Comparison of ENCODE assay signal across 8 mouse cellular contexts in the genomic region with DNA sequence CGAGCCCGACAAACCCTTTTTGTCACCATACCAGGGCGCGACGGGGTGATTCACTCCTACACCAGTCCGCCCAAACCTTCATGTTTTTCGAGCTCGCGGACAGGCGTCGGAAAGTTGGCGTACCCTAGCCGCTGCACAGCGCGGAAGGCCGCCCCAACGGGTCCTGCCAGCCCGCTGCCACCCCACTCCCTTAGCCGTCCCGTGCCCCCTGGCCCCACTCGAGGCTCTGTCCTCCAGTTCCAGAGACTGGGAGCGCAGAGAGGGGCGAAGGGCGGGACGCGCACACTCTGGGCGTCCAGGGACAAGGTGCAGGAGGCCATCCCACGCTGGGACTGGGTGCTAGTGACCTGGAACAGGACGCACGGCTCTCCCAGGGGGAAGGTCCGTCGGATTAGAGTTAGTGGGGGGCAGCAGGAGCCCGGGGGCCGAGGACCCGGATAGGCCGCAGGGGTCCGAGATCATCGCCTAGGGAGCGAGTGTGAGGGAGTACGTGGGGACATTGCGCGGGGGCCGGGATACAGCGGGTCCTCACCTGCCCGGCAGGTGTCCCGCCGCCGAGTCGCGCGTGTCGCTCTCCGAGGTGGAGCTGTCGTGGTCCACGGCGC. TPM values are rescaled to one million over a fixed set of nuclear protein-coding genes. Genes with fewer than 3 reads are reported as not detected.
DNase-seq lines count a peak whose midpoint lies in the region; ATAC-seq lines count a peak whose summit lies in the region.

A gene (plus strand): TSS at position 329 of the 605 bp plus-strand sequence.

- peaks cover 18% of the 10 kb centered on the region for H3K4me1 ChIP-seq in forebrain, embryonic 10.5 days
- H3K4me1 ChIP-seq in hindbrain, embryonic 15.5 days (replicated peaks), result peaks cover 19% of the 10 kb centered on the region
- peaks cover 8% of the 10 kb centered on the region for H3K4me1 ChIP-seq in liver, embryonic 12.5 days
- peaks cover 7% of the 10 kb centered on the region for H3K4me1 ChIP-seq in stomach, embryonic 16.5 days (ENCODE audit: control insufficient read depth, insufficient read depth, low read length)

- peak within 1 kb of the TSS; percentile 87 for H3K4me2 ChIP-seq in hindbrain, embryonic 15.5 days
- peak within 1 kb of the TSS; percentile 80 for H3K4me2 ChIP-seq in liver, embryonic 12.5 days
- peak within 1 kb of the TSS; percentile 99 for H3K4me2 ChIP-seq in stomach, embryonic 16.5 days (ENCODE audit: low read depth, low read length)

- H3K27me3 ChIP-seq in forebrain, embryonic 10.5 days (ENCODE audit: poor library complexity, severe bottlenecking), result peaks cover 59% of the 10 kb centered on the region
- peaks cover 26% of the 10 kb centered on the region; the same call in 1 of the 2 replicates for H3K27me3 ChIP-seq in hindbrain, embryonic 15.5 days
- peaks cover 77% of the 10 kb centered on the region for H3K27me3 ChIP-seq in liver, embryonic 12.5 days (replicated peaks)
- H3K27me3 ChIP-seq in stomach, embryonic 16.5 days (ENCODE audit: control insufficient read depth, insufficient read depth, low read length), result peaks cover 7% of the 10 kb centered on the region

- intact Hi-C loops in left cerebral cortex, postnatal 4 days (cut with DNase I), result no loop called here

- peak within 1 kb of the TSS; percentile 79 for H3K4me3 ChIP-seq in forebrain, embryonic 10.5 days
- peak within 1 kb of the TSS; percentile 60 for H3K4me3 ChIP-seq in hindbrain, embryonic 15.5 days
- peak within 1 kb of the TSS; percentile 56 for H3K4me3 ChIP-seq in liver, embryonic 12.5 days
- H3K4me3 ChIP-seq in stomach, embryonic 16.5 days (replicated peaks; ENCODE audit: low read length), result peak within 1 kb of the TSS; percentile 70

- peak; percentile 20 for DNase-seq in left cerebral cortex, postnatal 4 days
- DNase-seq in left cerebral cortex, adult 11 months (ENCODE audit: low spot score), result no peak
- DNase-seq in adrenal gland, postnatal 14 days, result peak; percentile 30
- DNase-seq in forebrain, embryonic 10.5 days (ENCODE audit: extremely low spot score, low spot score), result peak; percentile 40
- no peak for DNase-seq in frontal cortex, postnatal 36 days (ENCODE audit: low spot score in 2 of 2)

- no peaks in the 10 kb centered on the region for H3K9me3 ChIP-seq in forebrain, embryonic 10.5 days
- no peaks in the 10 kb centered on the region for H3K9me3 ChIP-seq in hindbrain, embryonic 15.5 days
- H3K9me3 ChIP-seq in liver, embryonic 12.5 days (replicated peaks), result no peaks in the 10 kb centered on the region
- H3K9me3 ChIP-seq in stomach, embryonic 16.5 days (replicated peaks; ENCODE audit: control insufficient read depth, low read length), result no peaks in the 10 kb centered on the region

- peak within 1 kb of the TSS; percentile 84 for H3K27ac ChIP-seq in forebrain, embryonic 10.5 days
- 0 out of 2 replicates have a peak within 1 kb of the TSS, but pooled peaks have one; percentile 37 for H3K27ac ChIP-seq in hindbrain, embryonic 15.5 days (replicated peaks)
- no peak within 1 kb of the TSS for H3K27ac ChIP-seq in liver, embryonic 12.5 days
- peak within 1 kb of the TSS; percentile 53 for H3K27ac ChIP-seq in stomach, embryonic 16.5 days (ENCODE audit: low read length)

- ATAC-seq in hindbrain, embryonic 15.5 days (ENCODE audit: low FRiP score, low read depth), result peak; percentile 46
- ATAC-seq in liver, embryonic 12.5 days, result no peak
- ATAC-seq in stomach, embryonic 16.5 days (ENCODE audit: insufficient read depth, low FRiP score), result peak; percentile 48; the same call in 1 of the 2 replicates

- no peaks in the 10 kb centered on the region for H3K36me3 ChIP-seq in forebrain, embryonic 10.5 days (replicated peaks)
- H3K36me3 ChIP-seq in hindbrain, embryonic 15.5 days, result no peaks in the 10 kb centered on the region
- no peaks in the 10 kb centered on the region for H3K36me3 ChIP-seq in liver, embryonic 12.5 days
- H3K36me3 ChIP-seq in stomach, embryonic 16.5 days (ENCODE audit: control insufficient read depth, insufficient read depth, low read length), result no peaks in the 10 kb centered on the region

- H3K9ac ChIP-seq in hindbrain, embryonic 15.5 days, result peak within 1 kb of the TSS; percentile 54
- 0 out of 2 replicates have a peak within 1 kb of the TSS, but pooled peaks have one; percentile 31 for H3K9ac ChIP-seq in liver, embryonic 12.5 days
- peak within 1 kb of the TSS; percentile 77 for H3K9ac ChIP-seq in stomach, embryonic 16.5 days (ENCODE audit: low read length)

- WGBS in forebrain, embryonic 10.5 days, result 1% methylated on average over 56 of the region's 56 CpGs
- WGBS in hindbrain, embryonic 15.5 days, result 1% methylated on average over 56 of the region's 56 CpGs
- 4% methylated on average over 56 of the region's 56 CpGs for WGBS in liver, embryonic 12.5 days (ENCODE audit: insufficient replicate concordance)
- 2% methylated on average over 56 of the region's 56 CpGs for WGBS in stomach, embryonic 16.5 days

RNA-seq across cellular contexts. Expression of the gene that starts here (rescaled TPM):
- total RNA-seq in left cerebral cortex, postnatal 4 days (2021), result under 1 TPM; 0.70 to 0.95 TPM
- total RNA-seq in adrenal gland, postnatal 14 days (2021), result not detected in 2 replicates
- polyA plus RNA-seq in forebrain, embryonic 10.5 days (2016; fragmentation: Nextera tagmentation; extraction: Ambion mirVana), result not detected in 2 replicates
- 0.43 and 0.73 TPM in 2 replicates for polyA plus RNA-seq in hindbrain, embryonic 15.5 days (2015; fragmentation: Nextera tagmentation; extraction: Ambion mirVana)
- 0.43 and 0.67 TPM in 2 replicates for polyA plus RNA-seq in liver, embryonic 12.5 days (2016; fragmentation: Nextera tagmentation; extraction: Ambion mirVana)
- 2.8 and 3.1 TPM in 2 replicates for polyA plus RNA-seq in stomach, embryonic 16.5 days (2015; fragmentation: Nextera tagmentation; extraction: Ambion mirVana)

Comparison
In these comparisons a context has a peak if more than half of its experiments do, and no peak if none do; other contexts are left out.
1. Peak in DNase-seq in left cerebral cortex, postnatal 4 days; RNA of the gene not detected or under 1 TPM.
2. Peak in DNase-seq in adrenal gland, postnatal 14 days; RNA of the gene not detected or under 1 TPM.
3. Peak in DNase-seq, H3K4me3 ChIP-seq and H3K27ac ChIP-seq in forebrain, embryonic 10.5 days; RNA of the gene not detected or under 1 TPM.
4. Peak in ATAC-seq, H3K4me3 ChIP-seq, H3K27ac ChIP-seq, H3K9ac ChIP-seq and H3K4me2 ChIP-seq in hindbrain, embryonic 15.5 days; RNA of the gene not detected or under 1 TPM.